Mouse (Mus musculus): ENCODE measurements around the gene Cpeb4. TPM values are rescaled to one million over a fixed set of nuclear protein-coding genes. Genes with fewer than 3 reads are reported as not detected.

The Cpeb4 gene
- polyA plus RNA-seq, 1 experiment: 53.5 TPM

GRCm38 (mm10) chr11:31912958-31913357, 40.9 kb downstream of the Cpeb4 start:
- no peak overlapping the region for H3K27ac ChIP-seq (ENCODE audit: insufficient read depth, low read length)
- peaks cover 6% of the 10 kb centered on the region for H3K4me1 ChIP-seq (ENCODE audit: control insufficient read depth, insufficient read depth, low read length)
- no peak overlapping the region for H3K4me3 ChIP-seq (ENCODE audit: insufficient read depth, low read length)
- no peak for TF ChIP-seq CTCF (IDR thresholded peaks at IDR 0.05; ENCODE audit: extremely low read depth, insufficient read depth, low read length)
- TF ChIP-seq POLR2A (IDR thresholded peaks at IDR 0.05; ENCODE audit: extremely low read depth, insufficient read depth, low read length): no peak

- H3K27ac ChIP-seq (ENCODE audit: insufficient read depth, low read length): 0 out of 2 replicates have a peak overlapping the region, but pooled peaks have one; percentile 23
- TF ChIP-seq CTCF (IDR thresholded peaks at IDR 0.05; ENCODE audit: extremely low read depth, insufficient read depth, low read length) (no peak), POLR2A (IDR thresholded peaks at IDR 0.05; ENCODE audit: extremely low read depth, insufficient read depth, low read length) (no peak)
These were observed 45.8 kb downstream of the Cpeb4 start for GRCm38 (mm10) chr11:31917769-31918168.

DNA sequence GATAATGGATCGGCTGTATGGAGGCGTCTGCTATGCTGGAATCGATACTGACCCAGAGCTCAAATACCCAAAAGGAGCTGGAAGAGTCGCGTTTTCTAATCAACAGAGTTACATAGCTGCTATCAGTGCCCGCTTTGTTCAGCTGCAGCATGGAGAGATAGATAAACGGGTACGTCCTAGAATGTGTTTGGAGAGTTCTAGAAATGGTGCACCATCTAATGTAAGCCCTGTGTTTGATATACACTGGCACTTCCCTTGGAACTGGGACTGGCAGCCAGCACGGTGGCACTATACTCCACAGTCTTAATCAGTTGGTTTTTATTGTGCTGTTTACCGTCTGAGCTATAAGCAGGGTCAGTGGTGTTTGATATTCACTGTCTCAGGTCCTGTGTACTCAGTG, 58.0 kb downstream of the Cpeb4 start:
- TF ChIP-seq CTCF (IDR thresholded peaks at IDR 0.05; ENCODE audit: extremely low read depth, insufficient read depth, low read length): no peak
- no peak for TF ChIP-seq POLR2A (IDR thresholded peaks at IDR 0.05; ENCODE audit: extremely low read depth, insufficient read depth, low read length)
- H3K4me3 ChIP-seq (ENCODE audit: insufficient read depth, low read length): no peak overlapping the region
- no peak overlapping the region for H3K27ac ChIP-seq (ENCODE audit: insufficient read depth, low read length)
- H3K4me1 ChIP-seq (ENCODE audit: control insufficient read depth, insufficient read depth, low read length): no peaks in the 10 kb centered on the region

More at GRCm38 (mm10) chr11:31917769-31918168, 45.8 kb downstream of the Cpeb4 start:
- Histone ChIP-seq H3K4me3 (ENCODE audit: insufficient read depth, low read length) (no peak overlapping the region), H3K4me1 (ENCODE audit: control insufficient read depth, insufficient read depth, low read length) (peaks cover 5% of the 10 kb centered on the region)

DNA sequence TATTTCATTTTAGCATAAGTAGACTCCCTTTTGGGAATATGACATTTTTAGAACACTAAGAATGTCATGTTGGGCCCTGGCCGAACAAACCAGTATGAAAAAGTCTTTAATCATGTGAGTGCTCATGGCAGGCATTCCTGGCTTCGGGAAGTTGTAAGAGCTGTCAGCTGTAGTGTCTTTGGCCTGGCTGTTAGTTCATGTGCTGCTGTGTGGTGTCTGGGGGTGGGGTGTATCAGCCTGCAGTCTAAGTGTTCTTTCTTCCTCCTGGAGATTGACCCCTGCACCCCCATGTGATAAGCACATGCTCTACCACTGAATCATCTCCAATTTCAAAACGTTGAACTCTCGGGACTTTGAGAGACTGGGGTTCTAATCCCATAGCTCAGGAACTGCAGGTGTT, 63.6 kb downstream of the Cpeb4 start:
- H3K27ac ChIP-seq (ENCODE audit: insufficient read depth, low read length): no peak overlapping the region
- no peak for TF ChIP-seq CTCF (IDR thresholded peaks at IDR 0.05; ENCODE audit: extremely low read depth, insufficient read depth, low read length)
- TF ChIP-seq POLR2A (IDR thresholded peaks at IDR 0.05; ENCODE audit: extremely low read depth, insufficient read depth, low read length): no peak
- no peak overlapping the region for H3K4me3 ChIP-seq (ENCODE audit: insufficient read depth, low read length)
- peaks cover 9% of the 10 kb centered on the region; the same call in 1 of the 2 replicates for H3K4me1 ChIP-seq (ENCODE audit: control insufficient read depth, insufficient read depth, low read length)

DNA sequence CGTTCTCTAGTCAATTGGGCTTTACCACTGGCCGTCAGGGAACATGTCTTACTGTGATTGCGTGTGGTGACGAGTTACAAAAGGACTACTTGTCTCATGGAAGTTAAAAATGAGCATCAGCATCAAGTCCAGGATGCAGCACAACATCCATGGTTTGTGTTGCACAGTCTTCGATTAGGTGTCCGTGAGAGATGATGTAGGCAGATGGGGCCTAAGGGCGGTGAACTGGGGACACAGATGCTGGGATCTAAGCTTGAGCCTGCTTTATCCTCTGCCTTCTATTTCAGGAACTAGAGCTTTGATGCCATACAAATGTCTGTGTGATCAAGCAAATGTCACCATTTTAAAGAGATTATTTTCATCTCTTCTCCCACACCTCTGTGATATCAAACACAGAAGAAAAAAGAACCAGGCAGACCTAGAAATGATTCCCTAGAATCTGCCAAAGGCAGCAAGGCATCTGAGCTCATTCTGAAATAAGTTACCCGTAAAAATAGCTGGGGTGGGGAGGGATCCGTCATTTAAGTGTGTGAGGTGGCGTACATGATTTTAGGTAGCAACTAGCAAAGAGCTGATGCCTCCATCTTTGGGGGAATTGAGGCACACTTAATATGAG, 65.0 kb downstream of the Cpeb4 start:
- Histone ChIP-seq H3K4me3 (ENCODE audit: insufficient read depth, low read length) (no peak overlapping the region), H3K4me1 (ENCODE audit: control insufficient read depth, insufficient read depth, low read length) (peaks cover 12% of the 10 kb centered on the region), H3K27ac (ENCODE audit: insufficient read depth, low read length) (peak overlapping the region; percentile 80)
- TF ChIP-seq CTCF (IDR thresholded peaks at IDR 0.05; ENCODE audit: extremely low read depth, insufficient read depth, low read length): no peak

- Histone ChIP-seq H3K27ac (ENCODE audit: insufficient read depth, low read length) (peak overlapping the region; percentile 50), H3K4me1 (ENCODE audit: control insufficient read depth, insufficient read depth, low read length) (peaks cover 14% of the 10 kb centered on the region), H3K4me3 (ENCODE audit: insufficient read depth, low read length) (no peak overlapping the region)
- TF ChIP-seq POLR2A (IDR thresholded peaks at IDR 0.05; ENCODE audit: extremely low read depth, insufficient read depth, low read length) (0 out of 2 replicates have a peak, but pooled peaks have one; percentile 16), CTCF (IDR thresholded peaks at IDR 0.05; ENCODE audit: extremely low read depth, insufficient read depth, low read length) (no peak)
These were observed 69.1 kb downstream of the Cpeb4 start for GRCm38 (mm10) chr11:31940898-31941639.

DNA sequence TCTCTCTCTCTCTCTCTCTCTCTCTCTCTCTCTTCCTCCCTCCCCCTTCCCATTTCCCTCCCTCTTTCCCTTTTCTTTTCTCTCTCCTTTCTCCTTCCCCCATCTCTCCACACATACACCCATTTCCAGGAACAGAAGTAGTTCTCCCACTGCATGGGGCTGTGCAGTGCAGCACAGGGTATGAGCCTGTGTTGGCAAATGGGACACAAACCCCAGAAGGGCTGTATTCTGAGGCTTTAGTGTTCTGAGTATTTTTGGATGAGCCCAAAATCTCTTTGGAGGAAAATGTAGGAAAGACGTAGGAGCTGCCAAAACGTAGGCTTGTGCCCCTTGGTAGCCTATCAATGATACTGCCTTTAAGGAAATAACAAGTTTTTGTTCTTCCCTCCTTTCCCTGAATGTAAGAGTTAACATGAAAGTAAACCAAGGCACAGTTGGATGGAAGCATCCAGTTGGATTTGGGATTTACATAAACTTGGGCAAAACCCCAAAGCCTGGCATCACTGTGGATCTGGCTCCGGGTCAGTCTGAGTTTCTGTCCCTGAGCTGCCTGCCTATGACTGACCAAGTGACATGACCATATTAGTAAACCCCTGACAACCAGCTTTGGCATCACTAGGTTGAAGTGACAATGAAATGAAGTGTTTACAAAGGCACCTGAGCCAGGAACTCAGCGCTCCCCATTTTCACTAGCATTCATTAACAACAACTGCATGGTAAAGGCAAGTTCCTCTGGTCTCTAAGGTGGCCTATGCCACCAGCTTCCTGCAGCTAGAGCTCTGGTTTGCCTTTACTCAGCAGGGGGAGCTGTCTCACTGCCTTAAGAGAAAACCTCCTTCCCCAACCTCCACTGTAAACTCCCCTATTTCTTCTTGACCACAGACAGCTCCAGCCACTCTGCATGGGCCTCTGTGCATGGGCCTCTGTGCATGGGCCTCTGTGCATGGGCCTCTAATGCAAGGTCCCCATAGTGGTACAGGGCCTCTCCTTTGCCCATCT, 69.9 kb downstream of the Cpeb4 start:
- TF ChIP-seq POLR2A (IDR thresholded peaks at IDR 0.05; ENCODE audit: extremely low read depth, insufficient read depth, low read length) (no peak), CTCF (IDR thresholded peaks at IDR 0.05; ENCODE audit: extremely low read depth, insufficient read depth, low read length) (peak; percentile 43)
- H3K27ac ChIP-seq (ENCODE audit: insufficient read depth, low read length): no peak overlapping the region
- no peak overlapping the region for H3K4me3 ChIP-seq (ENCODE audit: insufficient read depth, low read length)
- peaks cover 9% of the 10 kb centered on the region for H3K4me1 ChIP-seq (ENCODE audit: control insufficient read depth, insufficient read depth, low read length)

- TF ChIP-seq CTCF (IDR thresholded peaks at IDR 0.05; ENCODE audit: extremely low read depth, insufficient read depth, low read length): no peak
- peaks cover 5% of the 10 kb centered on the region for H3K4me1 ChIP-seq (ENCODE audit: control insufficient read depth, insufficient read depth, low read length)
These were observed 73.5 kb downstream of the Cpeb4 start for GRCm38 (mm10) chr11:31945471-31945870.

More at GRCm38 (mm10) chr11:31945471-31945870, 73.5 kb downstream of the Cpeb4 start:
- Histone ChIP-seq H3K27ac (ENCODE audit: insufficient read depth, low read length) (no peak overlapping the region), H3K4me3 (ENCODE audit: insufficient read depth, low read length) (no peak overlapping the region)
